Mouse (Mus musculus): ENCODE measurements around the gene Hfm1.

DNA sequence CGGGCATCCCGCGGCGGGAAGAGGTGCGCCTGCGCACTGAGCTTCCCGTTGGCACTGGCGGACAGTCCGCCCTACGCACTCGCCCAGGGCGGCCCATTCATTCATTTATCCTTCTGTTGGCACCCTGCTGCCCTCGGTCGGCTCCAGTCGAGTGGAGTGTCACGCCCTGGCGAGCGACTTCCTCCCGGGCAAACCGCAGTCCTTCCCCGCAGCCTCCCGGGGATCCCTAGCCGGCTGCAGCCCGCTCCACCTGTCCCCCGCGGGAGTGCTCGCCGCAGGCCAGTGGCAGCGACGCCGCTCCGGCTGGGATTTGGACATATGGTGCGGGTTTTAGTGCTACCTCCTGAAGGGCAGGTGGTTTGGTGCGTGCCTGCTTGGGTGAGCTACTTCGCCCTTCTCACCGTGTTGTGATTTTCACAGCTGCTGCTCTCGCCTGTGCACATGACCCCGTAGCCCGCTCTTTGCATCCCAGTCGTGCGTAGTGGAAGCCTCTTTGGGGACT is 38.4 kb upstream of the Hfm1 start:
- TF ChIP-seq CTCF (IDR thresholded peaks at IDR 0.05; ENCODE audit: borderline replicate concordance, insufficient read depth, low read depth, low read length) (no peak), POLR2A (IDR thresholded peaks at IDR 0.05; ENCODE audit: borderline replicate concordance, insufficient read depth, low read length) (0 out of 2 replicates have a peak, but pooled peaks have one; percentile 7)
